Mouse (Mus musculus) hindbrain, embryonic 12.5 days (tissue): ENCODE results near the gene Doc2g. TPM values are rescaled to one million over a fixed set of nuclear protein-coding genes. Genes with fewer than 3 reads are reported as not detected.
"Not testable (repeated sequence)": the region's sequence is repeated elsewhere in the genome, so short reads cannot be mapped to it uniquely, and the experiment has no call there.

Experiments
- ATAC-seq: fragments of 200-750 bp; cut with Nextera tagmentation; 2 replicates; pipeline ENCODE4 v1.8.0; 2017; ENCODE audit warnings: moderate TSS enrichment; ENCODE audit not compliant: low FRiP score
- H3K27ac ChIP-seq: fragments of 300-500 bp; sonication (generic); 2 replicates; pipeline ENCODE4 v1.5.1; 2016; ENCODE audit warnings: mild to moderate bottlenecking
- H3K27me3 ChIP-seq: fragments of 300-500 bp; sonication (generic); 2 replicates; pipeline ENCODE4 v1.6.1; 2016; ENCODE audit warnings: mild to moderate bottlenecking
- H3K36me3 ChIP-seq: fragments of 300-500 bp; sonication (generic); 2 replicates; pipeline ENCODE4 v1.6.1; 2016; ENCODE audit warnings: mild to moderate bottlenecking
- H3K4me1 ChIP-seq: fragments of 300-500 bp; sonication (generic); 2 replicates; pipeline ENCODE4 v1.6.1; 2016
- H3K4me2 ChIP-seq: fragments of 300-500 bp; sonication (generic); replicated peaks from 2 replicates; pipeline ENCODE4 v1.6.1; 2016; ENCODE audit warnings: mild to moderate bottlenecking
- H3K4me3 ChIP-seq: fragments of 300-500 bp; sonication (generic); 2 replicates; pipeline ENCODE4 v1.5.1; 2016; ENCODE audit warnings: mild to moderate bottlenecking
- H3K9ac ChIP-seq: fragments of 300-500 bp; sonication (generic); 2 replicates; pipeline ENCODE4 v1.6.1; 2016; ENCODE audit warnings: mild to moderate bottlenecking, moderate library complexity
- H3K9me3 ChIP-seq: fragments of 300-500 bp; sonication (generic); replicated peaks from 2 replicates; pipeline ENCODE4 v1.6.1; 2016; ENCODE audit warnings: mild to moderate bottlenecking
- WGBS: fragments of 180-500 bp; shearing (Covaris S2); methylation state at CpG from one replicate; pipeline ENCODE4 v1.1.7; 2016; 5-methylcytosine and 5-hydroxymethylcytosine counted together
- polyA plus RNA-seq: library from polyadenylated mRNA; unstranded; fragments of >200 nt; fragmentation: Nextera tagmentation; extraction: Ambion mirVana; gene quantifications from 2 replicates; pipeline ENCODE4 v1.2.1, GENCODE M21; 2016

Doc2g gene
- polyA plus RNA-seq, 1 experiment from 2014 or later, result 5.8 TPM

GRCm38 (mm10) chr19:4047859-4048258, 44.7 kb downstream of the Doc2g start:
- WGBS, result 16% methylated on average over 4 of the region's 4 CpGs
- no peaks in the 10 kb centered on the region; the same call in 1 of the 2 replicates for H3K27me3 ChIP-seq
- no peaks in the 10 kb centered on the region for H3K36me3 ChIP-seq
- H3K4me3 ChIP-seq, result no peak overlapping the region
- no peak overlapping the region for H3K4me2 ChIP-seq
- no peaks in the 10 kb centered on the region for H3K4me1 ChIP-seq
- no peaks in the 10 kb centered on the region for H3K9me3 ChIP-seq
- ATAC-seq, result no peak
- H3K27ac ChIP-seq, result no peak overlapping the region
- no peak overlapping the region for H3K9ac ChIP-seq

GRCm38 (mm10) chr19:4049069-4049468, 46.0 kb downstream of the Doc2g start:
- H3K36me3 ChIP-seq, ATAC-seq, H3K9me3 ChIP-seq, H3K9ac ChIP-seq, H3K4me2 ChIP-seq, H3K4me3 ChIP-seq, H3K4me1 ChIP-seq, H3K27ac ChIP-seq, H3K27me3 ChIP-seq: not testable (repeated sequence)
- 82% methylated on average over 5 of the region's 5 CpGs for WGBS

GRCm38 (mm10) chr19:4051016-4051415, 47.9 kb downstream of the Doc2g start:
- no peaks in the 10 kb centered on the region for H3K9me3 ChIP-seq
- H3K27ac ChIP-seq, result no peak overlapping the region
- H3K36me3 ChIP-seq, result no peaks in the 10 kb centered on the region
- no peaks in the 10 kb centered on the region for H3K27me3 ChIP-seq
- no peak overlapping the region for H3K9ac ChIP-seq
- no peak for ATAC-seq
- no peaks in the 10 kb centered on the region for H3K4me1 ChIP-seq
- no peak overlapping the region for H3K4me3 ChIP-seq
- no peak overlapping the region for H3K4me2 ChIP-seq
- WGBS, result 96% methylated on average over 5 of the region's 5 CpGs

GRCm38 (mm10) chr19:4051741-4052515, 48.8 kb downstream of the Doc2g start:
- Histone ChIP-seq H3K27me3 (no peaks in the 10 kb centered on the region), H3K36me3 (no peaks in the 10 kb centered on the region), H3K9me3 (no peaks in the 10 kb centered on the region), H3K9ac (no peak overlapping the region), H3K4me1 (no peaks in the 10 kb centered on the region), H3K4me3 (no peak overlapping the region), H3K4me2 (no peak overlapping the region), H3K27ac (no peak overlapping the region)
- no peak for ATAC-seq
- WGBS, result 51% methylated on average over 10 of the region's 10 CpGs

- H3K27me3 ChIP-seq, result no peaks in the 10 kb centered on the region
- no peak overlapping the region for H3K4me2 ChIP-seq
- ATAC-seq, result no peak
- no peaks in the 10 kb centered on the region for H3K36me3 ChIP-seq
- no peaks in the 10 kb centered on the region for H3K4me1 ChIP-seq
- WGBS, result 79% methylated on average over 5 of the region's 5 CpGs
- no peak overlapping the region for H3K9ac ChIP-seq
- H3K9me3 ChIP-seq, result no peaks in the 10 kb centered on the region
- H3K4me3 ChIP-seq, result no peak overlapping the region
- no peak overlapping the region for H3K27ac ChIP-seq
Observed at GRCm38 (mm10) chr19:4052516-4053030, 49.5 kb downstream of the Doc2g start.

GRCm38 (mm10) chr19:4054613-4055012, 51.5 kb downstream of the Doc2g start:
- Histone ChIP-seq H3K9me3 (no peaks in the 10 kb centered on the region), H3K4me3 (no peak overlapping the region), H3K9ac (no peak overlapping the region), H3K36me3 (no peaks in the 10 kb centered on the region), H3K27ac (no peak overlapping the region), H3K4me2 (no peak overlapping the region), H3K27me3 (no peaks in the 10 kb centered on the region), H3K4me1 (no peaks in the 10 kb centered on the region)
- WGBS, result 86% methylated on average over 5 of the region's 5 CpGs
- no peak for ATAC-seq

GRCm38 (mm10) chr19:4055216-4055946, 52.3 kb downstream of the Doc2g start:
- 73% methylated on average over 8 of the region's 8 CpGs for WGBS
- Histone ChIP-seq H3K4me1 (no peaks in the 10 kb centered on the region), H3K27me3 (no peaks in the 10 kb centered on the region), H3K9ac (no peak overlapping the region), H3K4me2 (no peak overlapping the region), H3K27ac (no peak overlapping the region), H3K9me3 (no peaks in the 10 kb centered on the region), H3K4me3 (no peak overlapping the region), H3K36me3 (no peaks in the 10 kb centered on the region)
- ATAC-seq, result no peak

GRCm38 (mm10) chr19:4055947-4056693, 53.0 kb downstream of the Doc2g start:
- H3K9ac ChIP-seq, result no peak overlapping the region
- no peak overlapping the region for H3K4me3 ChIP-seq
- no peaks in the 10 kb centered on the region for H3K27me3 ChIP-seq
- no peak for ATAC-seq
- H3K36me3 ChIP-seq, result no peaks in the 10 kb centered on the region
- WGBS, result 65% methylated on average over 15 of the region's 15 CpGs
- no peak overlapping the region for H3K4me2 ChIP-seq
- H3K9me3 ChIP-seq, result no peaks in the 10 kb centered on the region
- H3K27ac ChIP-seq, result no peak overlapping the region
- H3K4me1 ChIP-seq, result no peaks in the 10 kb centered on the region

Other genes with a start within 250 kb of the Doc2g start
- gene Kmt5b, start 235.9 kb upstream of the Doc2g start, polyA plus RNA-seq, result 59.3 and 70.8 TPM in 2 replicates
- 63.2 and 66.8 TPM in 2 replicates for gene Chka, start 151.5 kb upstream of the Doc2g start, polyA plus RNA-seq
- gene Tcirg1, start 96.2 kb upstream of the Doc2g start, polyA plus RNA-seq, result 24.9 and 29.9 TPM in 2 replicates
- 180 and 207 TPM in 2 replicates for gene Ndufs8, start 90.5 kb upstream of the Doc2g start, polyA plus RNA-seq
- 1.0 and 1.2 TPM in 2 replicates for gene Aldh3b1, start 73.5 kb upstream of the Doc2g start, polyA plus RNA-seq
- 8.1 and 8.5 TPM in 2 replicates for gene Unc93b1, start 68.1 kb upstream of the Doc2g start, polyA plus RNA-seq
- gene Aldh3b3, start 44.7 kb upstream of the Doc2g start, polyA plus RNA-seq, result not detected in 2 replicates
- 0.96 and 1.2 TPM in 2 replicates for gene Aldh3b2, start 31.0 kb upstream of the Doc2g start, polyA plus RNA-seq
- gene Acy3, start 16.7 kb upstream of the Doc2g start, polyA plus RNA-seq, result 2.4 and 2.6 TPM in 2 replicates
- 0.35 and 0.47 TPM in 2 replicates for gene Tbx10, start 10.6 kb upstream of the Doc2g start, polyA plus RNA-seq
- gene Nudt8, start 2.7 kb upstream of the Doc2g start, polyA plus RNA-seq, result 18.7 and 18.9 TPM in 2 replicates
- gene Gm49405, start 2.7 kb upstream of the Doc2g start, polyA plus RNA-seq, result 3.2 and 4.2 TPM in 2 replicates
- 187 and 188 TPM in 2 replicates for gene Ndufv1, start 9.5 kb downstream of the Doc2g start, polyA plus RNA-seq
- 357 and 360 TPM in 2 replicates for gene Gstp1, start 34.7 kb downstream of the Doc2g start, polyA plus RNA-seq
- gene Gstp2, start 42.7 kb downstream of the Doc2g start, polyA plus RNA-seq, result 1.5 and 8.3 TPM in 2 replicates
- gene Gstp3, start 56.3 kb downstream of the Doc2g start, polyA plus RNA-seq, result not detected in 2 replicates
- gene Cabp2, start 78.3 kb downstream of the Doc2g start, polyA plus RNA-seq, result not detected in 2 replicates
- 65.6 and 76.9 TPM in 2 replicates for gene Cdk2ap2, start 93.9 kb downstream of the Doc2g start, polyA plus RNA-seq
- gene Pitpnm1, start 96.7 kb downstream of the Doc2g start, polyA plus RNA-seq, result 19.6 and 24.4 TPM in 2 replicates
- gene Aip, start 122.5 kb downstream of the Doc2g start, polyA plus RNA-seq, result 68.8 and 71.3 TPM in 2 replicates
- gene Gpr152, start 136.5 kb downstream of the Doc2g start, polyA plus RNA-seq, result 0.05 TPM in 1 of 2 replicates, not detected in the other
- gene Cabp4, start 140.7 kb downstream of the Doc2g start, polyA plus RNA-seq, result 0.16 and 0.39 TPM in 2 replicates
- 128 and 131 TPM in 2 replicates for gene Coro1b, start 145.3 kb downstream of the Doc2g start, polyA plus RNA-seq
- 1.0 and 1.2 TPM in 2 replicates for gene Ptprcap, start 150.3 kb downstream of the Doc2g start, polyA plus RNA-seq
- 64.8 and 68.2 TPM in 2 replicates for gene Rps6kb2, start 160.0 kb downstream of the Doc2g start, polyA plus RNA-seq
- gene Carns1, start 172.2 kb downstream of the Doc2g start, polyA plus RNA-seq, result 4.7 and 5.0 TPM in 2 replicates
- 0.58 and 1.0 TPM in 2 replicates for gene Tbc1d10c, start 188.0 kb downstream of the Doc2g start, polyA plus RNA-seq
- gene Ppp1ca, start 188.8 kb downstream of the Doc2g start, polyA plus RNA-seq, result 662 and 684 TPM in 2 replicates
- 30.5 and 31.2 TPM in 2 replicates for gene Rad9a, start 198.3 kb downstream of the Doc2g start, polyA plus RNA-seq
- gene Clcf1, start 210.9 kb downstream of the Doc2g start, polyA plus RNA-seq, result 2.1 and 2.8 TPM in 2 replicates
- not detected in 2 replicates for gene AC109138.7, start 211.0 kb downstream of the Doc2g start, polyA plus RNA-seq
- 16.2 and 17.2 TPM in 2 replicates for gene Pold4, start 228.6 kb downstream of the Doc2g start, polyA plus RNA-seq